Mouse (Mus musculus): ENCODE measurements around the gene Rabgap1. TPM values are rescaled to one million over a fixed set of nuclear protein-coding genes. Genes with fewer than 3 reads are reported as not detected.
"Not testable (repeated sequence)": the region's sequence is repeated elsewhere in the genome, so short reads cannot be mapped to it uniquely, and the experiment has no call there.

Gene Rabgap1
- polyA plus RNA-seq, 1 experiment from 2014 or later, result 46.5 TPM

GRCm38 (mm10) chr2:37460707-37461106 lies 17.6 kb downstream of the Rabgap1 start:
- no peak overlapping the region for H3K4me3 ChIP-seq (replicated peaks)

GRCm38 (mm10) chr2:37466266-37466665 lies 23.2 kb downstream of the Rabgap1 start:
- Histone ChIP-seq H3K4me3 (replicated peaks) (no peak overlapping the region), H3K9ac (no peak overlapping the region), H3K9me3 (replicated peaks) (no peaks in the 10 kb centered on the region), H3K27me3 (no peaks in the 10 kb centered on the region), H3K27ac (replicated peaks) (no peak overlapping the region), H3K4me1 (no peaks in the 10 kb centered on the region), H3K4me2 (replicated peaks) (no peak overlapping the region), H3K36me3 (peaks cover 11% of the 10 kb centered on the region)
- ATAC-seq (ENCODE audit: insufficient number of reproducible peaks, low FRiP score, low TSS enrichment, low read depth), result no peak
- whole genome bisulfite sequencing, result 94% methylated on average over 4 of the region's 4 CpGs

More at GRCm38 (mm10) chr2:37460707-37461106, 17.6 kb downstream of the Rabgap1 start:
- Histone ChIP-seq H3K36me3 (peaks cover 6% of the 10 kb centered on the region; the same call in 1 of the 2 replicates), H3K4me1 (no peaks in the 10 kb centered on the region), H3K27me3 (no peaks in the 10 kb centered on the region), H3K4me2 (replicated peaks) (no peak overlapping the region), H3K27ac (replicated peaks) (no peak overlapping the region), H3K9ac (no peak overlapping the region), H3K9me3 (replicated peaks) (no peaks in the 10 kb centered on the region)
- no peak for ATAC-seq (ENCODE audit: insufficient number of reproducible peaks, low FRiP score, low TSS enrichment, low read depth)
- 98% methylated on average over 4 of the region's 4 CpGs for WGBS

DNA sequence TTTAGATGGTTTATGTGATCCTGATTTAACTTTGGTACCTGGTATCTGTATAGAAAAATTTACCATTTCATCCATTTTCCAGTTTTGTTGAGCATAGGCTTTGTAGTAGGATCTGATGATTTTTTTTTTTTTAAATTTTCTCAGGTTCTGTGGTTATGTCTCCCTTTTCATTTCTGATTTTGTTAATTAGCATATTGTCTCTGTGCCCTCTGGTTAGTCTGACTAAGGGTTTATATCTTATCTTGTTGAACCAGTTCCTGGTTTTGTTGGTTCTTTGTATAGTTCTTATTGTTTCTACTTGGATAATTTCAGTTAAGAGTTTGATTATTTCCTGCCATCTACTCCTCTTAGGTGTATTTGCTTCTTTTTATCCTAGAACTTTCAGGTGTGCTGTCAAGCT lies 36.5 kb downstream of the Rabgap1 start:
- H3K9me3 ChIP-seq (replicated peaks), result no peaks in the 10 kb centered on the region
- H3K36me3 ChIP-seq, result peaks cover 62% of the 10 kb centered on the region
- no peak for ATAC-seq (ENCODE audit: insufficient number of reproducible peaks, low FRiP score, low TSS enrichment, low read depth)
- no peak overlapping the region for H3K9ac ChIP-seq
- no peak overlapping the region for H3K27ac ChIP-seq (replicated peaks)
- no peak overlapping the region for H3K4me2 ChIP-seq (replicated peaks)
- H3K4me1 ChIP-seq, result no peaks in the 10 kb centered on the region
- no peak overlapping the region for H3K4me3 ChIP-seq (replicated peaks)
- H3K27me3 ChIP-seq, result no peaks in the 10 kb centered on the region

DNA sequence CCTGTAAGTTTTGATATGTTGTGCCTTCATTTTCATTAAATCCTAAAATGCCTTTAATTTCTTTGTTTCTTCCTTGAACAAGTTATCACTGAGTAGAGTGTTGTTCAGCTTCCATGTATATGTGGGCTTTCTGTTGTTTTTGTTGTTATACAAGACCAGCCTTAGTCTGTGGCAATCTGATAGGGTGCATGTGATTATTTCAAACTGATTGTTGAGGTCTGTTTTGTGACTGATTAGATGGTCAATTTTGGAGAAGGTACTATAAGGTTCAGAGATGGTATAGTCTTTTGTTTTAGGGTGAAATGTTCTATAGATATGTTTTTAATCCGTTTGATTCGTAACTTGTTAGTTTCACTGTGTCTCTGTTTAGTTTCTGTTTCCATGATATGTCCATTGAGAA lies 37.0 kb downstream of the Rabgap1 start:
- Histone ChIP-seq H3K9ac (no peak overlapping the region), H3K27me3 (no peaks in the 10 kb centered on the region), H3K27ac (replicated peaks) (no peak overlapping the region), H3K4me2 (replicated peaks) (no peak overlapping the region), H3K9me3 (replicated peaks) (no peaks in the 10 kb centered on the region), H3K4me1 (no peaks in the 10 kb centered on the region), H3K36me3 (peaks cover 67% of the 10 kb centered on the region), H3K4me3 (replicated peaks) (no peak overlapping the region)
- ATAC-seq (ENCODE audit: insufficient number of reproducible peaks, low FRiP score, low TSS enrichment, low read depth), result no peak
- WGBS, result 90% methylated on average over 2 of the region's 2 CpGs

DNA sequence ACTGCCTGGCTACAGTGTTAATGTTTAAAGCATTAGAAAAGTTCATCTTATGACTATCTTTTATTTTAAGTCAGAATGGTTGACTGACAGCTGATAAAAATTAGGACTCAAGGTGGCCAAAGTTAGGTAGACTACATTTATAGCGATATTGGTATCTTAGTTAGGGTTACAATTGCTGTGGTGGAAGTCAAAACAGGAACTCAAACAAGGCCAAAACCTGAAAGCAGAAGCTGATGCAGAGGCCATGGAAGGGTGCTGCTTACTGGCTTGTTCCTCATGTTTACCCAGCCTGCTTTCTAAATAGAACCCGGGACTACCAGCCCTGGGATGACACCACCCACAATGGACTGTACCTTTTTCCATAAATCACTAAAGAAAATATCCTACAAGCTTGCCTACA lies 41.1 kb downstream of the Rabgap1 start:
- ATAC-seq (ENCODE audit: insufficient number of reproducible peaks, low FRiP score, low TSS enrichment, low read depth), result no peak
- 92% methylated on average over 2 of the region's 2 CpGs for WGBS
- no peaks in the 10 kb centered on the region for H3K4me1 ChIP-seq
- no peak overlapping the region for H3K4me2 ChIP-seq (replicated peaks)
- no peaks in the 10 kb centered on the region for H3K27me3 ChIP-seq
- H3K9me3 ChIP-seq (replicated peaks), result no peaks in the 10 kb centered on the region
- H3K36me3 ChIP-seq, result peaks cover 47% of the 10 kb centered on the region
- H3K9ac ChIP-seq, result no peak overlapping the region
- H3K4me3 ChIP-seq (replicated peaks), result no peak overlapping the region
- no peak overlapping the region for H3K27ac ChIP-seq (replicated peaks)

DNA sequence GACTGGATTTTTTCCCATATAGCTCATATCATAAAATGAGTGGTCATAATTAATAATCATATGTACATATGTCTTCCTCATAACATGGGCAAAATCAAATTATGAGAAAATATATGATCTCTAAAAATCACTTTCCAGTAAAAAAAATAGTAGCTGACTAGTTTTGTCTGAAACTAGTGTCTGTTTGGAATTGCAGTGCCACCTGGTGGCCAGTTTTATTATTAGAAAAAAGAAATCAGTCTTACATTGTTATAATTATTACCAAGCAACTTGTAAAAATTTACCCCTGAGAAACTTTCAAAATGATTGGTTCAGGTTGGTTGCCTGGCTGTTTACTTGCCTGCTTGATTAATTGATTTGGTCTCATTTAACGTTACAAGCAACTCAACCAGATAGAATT lies 42.3 kb downstream of the Rabgap1 start:
- Histone ChIP-seq H3K4me1 (no peaks in the 10 kb centered on the region), H3K36me3 (peaks cover 56% of the 10 kb centered on the region), H3K4me2 (replicated peaks) (no peak overlapping the region), H3K4me3 (replicated peaks) (no peak overlapping the region), H3K27ac (replicated peaks) (no peak overlapping the region), H3K9ac (no peak overlapping the region), H3K9me3 (replicated peaks) (no peaks in the 10 kb centered on the region), H3K27me3 (no peaks in the 10 kb centered on the region)
- 87% methylated on average over 1 of the region's 1 CpGs for WGBS
- no peak for ATAC-seq (ENCODE audit: insufficient number of reproducible peaks, low FRiP score, low TSS enrichment, low read depth)

DNA sequence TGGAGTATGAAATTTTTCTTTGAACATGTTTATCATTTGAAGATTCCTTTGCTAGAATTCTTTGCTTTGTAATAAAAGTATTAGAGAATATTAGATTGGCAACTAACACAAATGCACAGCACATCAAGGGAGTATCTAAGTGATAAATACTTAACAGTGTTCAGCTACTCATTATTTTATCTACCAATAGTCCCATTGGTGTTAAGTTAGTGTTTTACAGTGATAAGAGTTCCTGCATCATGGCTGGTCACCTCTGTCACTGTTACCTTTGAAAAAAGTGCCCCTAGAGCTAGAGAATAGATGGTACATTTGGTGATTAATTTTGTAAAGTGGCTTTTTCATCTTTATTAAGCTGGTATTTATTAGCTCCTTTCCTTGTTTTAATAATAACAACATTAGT lies 43.3 kb downstream of the Rabgap1 start:
- Histone ChIP-seq H3K4me1 (no peaks in the 10 kb centered on the region), H3K9me3 (replicated peaks) (no peaks in the 10 kb centered on the region), H3K4me2 (replicated peaks) (no peak overlapping the region), H3K27me3 (no peaks in the 10 kb centered on the region), H3K4me3 (replicated peaks) (no peak overlapping the region), H3K27ac (replicated peaks) (no peak overlapping the region), H3K36me3 (peaks cover 54% of the 10 kb centered on the region), H3K9ac (no peak overlapping the region)
- ATAC-seq (ENCODE audit: insufficient number of reproducible peaks, low FRiP score, low TSS enrichment, low read depth), result no peak

DNA sequence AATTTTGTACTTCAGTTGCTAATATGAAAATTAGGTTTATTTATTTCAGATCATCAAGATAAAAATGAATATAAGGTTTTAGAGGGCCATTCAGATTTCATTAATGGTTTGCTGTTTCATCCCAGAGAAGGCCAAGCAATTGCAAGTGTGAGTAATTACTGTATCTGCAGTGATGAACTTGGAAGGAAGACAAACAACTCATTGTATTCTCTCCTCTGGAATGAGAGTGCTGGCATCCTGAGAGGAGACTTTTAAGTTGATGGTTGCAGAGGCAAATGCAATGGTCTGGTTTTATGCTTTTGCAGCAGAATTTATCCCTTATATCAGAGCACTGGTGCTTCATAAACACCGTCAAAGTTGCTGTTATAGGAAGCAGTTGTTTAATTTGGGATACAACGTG lies 45.9 kb downstream of the Rabgap1 start:
- Histone ChIP-seq H3K4me1 (no peaks in the 10 kb centered on the region), H3K4me2 (replicated peaks) (no peak overlapping the region), H3K9me3 (replicated peaks) (no peaks in the 10 kb centered on the region), H3K4me3 (replicated peaks) (no peak overlapping the region), H3K9ac (no peak overlapping the region), H3K36me3 (peaks cover 54% of the 10 kb centered on the region), H3K27me3 (no peaks in the 10 kb centered on the region), H3K27ac (replicated peaks) (no peak overlapping the region)
- WGBS, result 86% methylated on average over 2 of the region's 2 CpGs
- no peak for ATAC-seq (ENCODE audit: insufficient number of reproducible peaks, low FRiP score, low TSS enrichment, low read depth)

- WGBS, result 94% methylated on average over 4 of the region's 4 CpGs
- Histone ChIP-seq H3K9ac (no peak overlapping the region), H3K4me3 (replicated peaks) (no peak overlapping the region), H3K4me1 (no peaks in the 10 kb centered on the region), H3K27me3 (no peaks in the 10 kb centered on the region), H3K27ac (replicated peaks) (no peak overlapping the region), H3K9me3 (replicated peaks) (no peaks in the 10 kb centered on the region), H3K36me3 (peaks cover 49% of the 10 kb centered on the region), H3K4me2 (replicated peaks) (no peak overlapping the region)
- no peak for ATAC-seq (ENCODE audit: insufficient number of reproducible peaks, low FRiP score, low TSS enrichment, low read depth)
Observed at GRCm38 (mm10) chr2:37497321-37497720, 54.2 kb downstream of the Rabgap1 start.

GRCm38 (mm10) chr2:37505856-37506255 lies 62.8 kb downstream of the Rabgap1 start:
- WGBS, result 88% methylated on average over 2 of the region's 2 CpGs
- H3K27me3 ChIP-seq; H3K4me3 ChIP-seq (replicated peaks); ATAC-seq (ENCODE audit: insufficient number of reproducible peaks, low FRiP score, low TSS enrichment, low read depth); H3K27ac ChIP-seq (replicated peaks); H3K4me1 ChIP-seq; H3K9ac ChIP-seq; H3K4me2 ChIP-seq (replicated peaks); H3K9me3 ChIP-seq (replicated peaks): not testable (repeated sequence)
- peaks cover 23% of the 10 kb centered on the region for H3K36me3 ChIP-seq

- Histone ChIP-seq H3K9ac (no peak overlapping the region), H3K4me3 (replicated peaks) (no peak overlapping the region), H3K36me3 (peaks cover 17% of the 10 kb centered on the region), H3K4me1 (peaks cover 3% of the 10 kb centered on the region), H3K4me2 (replicated peaks) (no peak overlapping the region), H3K27me3 (no peaks in the 10 kb centered on the region), H3K27ac (replicated peaks) (no peak overlapping the region), H3K9me3 (replicated peaks) (no peaks in the 10 kb centered on the region)
- no peak for ATAC-seq (ENCODE audit: insufficient number of reproducible peaks, low FRiP score, low TSS enrichment, low read depth)
- 91% methylated on average over 4 of the region's 4 CpGs for WGBS
Observed at GRCm38 (mm10) chr2:37511134-37511901, 68.2 kb downstream of the Rabgap1 start.

All from embryonic facial prominence, embryonic 15.5 days (tissue).